Mouse (Mus musculus): ENCODE data around the gene Pex16. TPM values are rescaled to one million over a fixed set of nuclear protein-coding genes. Genes with fewer than 3 reads are reported as not detected.

The Pex16 gene
- polyA plus RNA-seq, 1 experiment: 89.5 TPM

GRCm38 (mm10) chr2:92408309-92409045 lies 34.0 kb downstream of the Pex16 start:
- Histone ChIP-seq H3K4me1 (ENCODE audit: control insufficient read depth, insufficient read depth, insufficient read length, low read length) (0 out of 2 replicates have a peak, but pooled peaks cover 3% of the 10 kb centered on the region), H3K4me3 (ENCODE audit: insufficient read depth, low read depth, low read length) (no peak overlapping the region), H3K27ac (replicated peaks; ENCODE audit: low read depth, low read length) (no peak overlapping the region)

- H3K4me3 ChIP-seq (ENCODE audit: insufficient read depth, low read depth, low read length): no peak overlapping the region
- H3K4me1 ChIP-seq (ENCODE audit: control insufficient read depth, insufficient read depth, insufficient read length, low read length): 0 out of 2 replicates have a peak, but pooled peaks cover 3% of the 10 kb centered on the region
- H3K27ac ChIP-seq (replicated peaks; ENCODE audit: low read depth, low read length): no peak overlapping the region
Observed at GRCm38 (mm10) chr2:92411705-92412104, 37.2 kb downstream of the Pex16 start.

- Histone ChIP-seq H3K4me1 (ENCODE audit: control insufficient read depth, insufficient read depth, insufficient read length, low read length) (peaks cover 42% of the 10 kb centered on the region), H3K4me3 (ENCODE audit: insufficient read depth, low read depth, low read length) (no peak overlapping the region), H3K27ac (replicated peaks; ENCODE audit: low read depth, low read length) (peak overlapping the region; percentile 91)
Observed at GRCm38 (mm10) chr2:92421723-92422387, 47.4 kb downstream of the Pex16 start.

GRCm38 (mm10) chr2:92422388-92423135 lies 48.1 kb downstream of the Pex16 start:
- peak overlapping the region; percentile 91 for H3K27ac ChIP-seq (replicated peaks; ENCODE audit: low read depth, low read length)
- H3K4me3 ChIP-seq (ENCODE audit: insufficient read depth, low read depth, low read length): no peak overlapping the region
- peaks cover 48% of the 10 kb centered on the region for H3K4me1 ChIP-seq (ENCODE audit: control insufficient read depth, insufficient read depth, insufficient read length, low read length)

GRCm38 (mm10) chr2:92423156-92423555 lies 48.7 kb downstream of the Pex16 start:
- Histone ChIP-seq H3K4me1 (ENCODE audit: control insufficient read depth, insufficient read depth, insufficient read length, low read length) (peaks cover 54% of the 10 kb centered on the region), H3K4me3 (ENCODE audit: insufficient read depth, low read depth, low read length) (no peak overlapping the region), H3K27ac (replicated peaks; ENCODE audit: low read depth, low read length) (peak overlapping the region; percentile 91)

GRCm38 (mm10) chr2:92423702-92424461 lies 49.4 kb downstream of the Pex16 start:
- Histone ChIP-seq H3K27ac (replicated peaks; ENCODE audit: low read depth, low read length) (peak overlapping the region; percentile 91), H3K4me1 (ENCODE audit: control insufficient read depth, insufficient read depth, insufficient read length, low read length) (peaks cover 58% of the 10 kb centered on the region), H3K4me3 (ENCODE audit: insufficient read depth, low read depth, low read length) (peak overlapping the region; percentile 13; the same call in 1 of the 2 replicates)

- Histone ChIP-seq H3K4me3 (ENCODE audit: insufficient read depth, low read depth, low read length) (peak overlapping the region; percentile 13; the same call in 1 of the 2 replicates), H3K4me1 (ENCODE audit: control insufficient read depth, insufficient read depth, insufficient read length, low read length) (peaks cover 64% of the 10 kb centered on the region), H3K27ac (replicated peaks; ENCODE audit: low read depth, low read length) (peak overlapping the region; percentile 90)
Observed at GRCm38 (mm10) chr2:92424462-92425308, 50.2 kb downstream of the Pex16 start.

- peak overlapping the region; percentile 90 for H3K27ac ChIP-seq (replicated peaks; ENCODE audit: low read depth, low read length)
- no peak overlapping the region for H3K4me3 ChIP-seq (ENCODE audit: insufficient read depth, low read depth, low read length)
- H3K4me1 ChIP-seq (ENCODE audit: control insufficient read depth, insufficient read depth, insufficient read length, low read length): peaks cover 69% of the 10 kb centered on the region
Observed at GRCm38 (mm10) chr2:92425366-92425765, 50.9 kb downstream of the Pex16 start.

- H3K27ac ChIP-seq (replicated peaks; ENCODE audit: low read depth, low read length): peak overlapping the region; percentile 90
- 0 out of 2 replicates have a peak overlapping the region, but pooled peaks have one; percentile 6 for H3K4me3 ChIP-seq (ENCODE audit: insufficient read depth, low read depth, low read length)
- peaks cover 69% of the 10 kb centered on the region for H3K4me1 ChIP-seq (ENCODE audit: control insufficient read depth, insufficient read depth, insufficient read length, low read length)
Observed at GRCm38 (mm10) chr2:92426426-92426825, 52.0 kb downstream of the Pex16 start.

GRCm38 (mm10) chr2:92427882-92428281 lies 53.4 kb downstream of the Pex16 start:
- Histone ChIP-seq H3K4me1 (ENCODE audit: control insufficient read depth, insufficient read depth, insufficient read length, low read length) (peaks cover 73% of the 10 kb centered on the region), H3K27ac (replicated peaks; ENCODE audit: low read depth, low read length) (peak overlapping the region; percentile 90), H3K4me3 (ENCODE audit: insufficient read depth, low read depth, low read length) (no peak overlapping the region)

GRCm38 (mm10) chr2:92430089-92430488 lies 55.6 kb downstream of the Pex16 start:
- peaks cover 63% of the 10 kb centered on the region for H3K4me1 ChIP-seq (ENCODE audit: control insufficient read depth, insufficient read depth, insufficient read length, low read length)
- no peak overlapping the region for H3K4me3 ChIP-seq (ENCODE audit: insufficient read depth, low read depth, low read length)
- peak overlapping the region; percentile 75 for H3K27ac ChIP-seq (replicated peaks; ENCODE audit: low read depth, low read length)

Measured in brown adipose tissue, adult 24 weeks (tissue).